Mouse (Mus musculus): ENCODE results near the gene Foxs1.

Gene Foxs1

DNA sequence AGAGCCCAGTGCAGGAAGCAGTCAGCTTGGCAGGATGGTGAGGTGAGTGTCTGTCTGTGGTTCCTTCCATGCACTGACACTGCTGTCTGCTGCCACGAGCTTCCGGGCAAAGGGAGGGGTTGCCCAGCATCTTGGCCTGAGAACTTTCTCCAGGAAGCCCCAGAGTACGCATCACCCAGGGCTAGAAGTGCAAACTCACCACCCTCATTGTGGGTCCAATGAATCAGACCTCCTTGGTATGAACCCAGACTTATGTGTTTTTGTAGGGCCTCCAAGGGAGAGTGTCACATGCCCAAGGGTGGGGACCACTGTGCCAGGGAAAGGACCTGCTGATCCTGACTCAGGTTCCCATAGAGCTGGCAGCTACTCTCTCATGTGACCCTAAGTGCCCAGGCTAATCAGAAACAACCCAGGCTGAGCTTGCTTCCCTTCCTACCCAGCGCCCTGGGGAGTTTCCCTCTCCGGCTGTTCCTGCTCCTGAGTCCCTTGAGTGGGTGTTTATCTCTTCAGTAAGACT is 28.8 kb downstream of the Foxs1 start:
- in situ Hi-C loops (cut with MboI, MseI), result no loop called here

DNA sequence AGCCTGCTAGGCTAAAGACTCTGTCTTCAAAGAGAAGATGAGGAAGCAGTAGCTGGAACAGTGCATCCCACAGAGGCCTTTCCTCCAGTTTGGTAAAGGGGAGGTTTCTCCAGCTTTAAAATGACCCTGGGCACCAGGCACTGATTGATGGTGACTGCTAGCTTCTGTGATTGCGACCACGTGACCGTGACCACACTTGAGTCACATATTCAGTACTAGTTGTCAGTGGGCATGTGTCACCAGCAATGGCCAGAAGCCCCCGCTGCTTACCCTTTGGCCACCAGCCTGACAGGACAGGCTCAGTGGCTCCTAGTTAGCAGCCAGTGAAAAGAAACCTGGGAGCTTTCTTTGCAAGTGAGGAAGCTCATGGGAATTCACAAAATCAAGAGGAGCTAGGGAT is 29.4 kb downstream of the Foxs1 start:
- in situ Hi-C loops (cut with MboI, MseI), result no loop called here

DNA sequence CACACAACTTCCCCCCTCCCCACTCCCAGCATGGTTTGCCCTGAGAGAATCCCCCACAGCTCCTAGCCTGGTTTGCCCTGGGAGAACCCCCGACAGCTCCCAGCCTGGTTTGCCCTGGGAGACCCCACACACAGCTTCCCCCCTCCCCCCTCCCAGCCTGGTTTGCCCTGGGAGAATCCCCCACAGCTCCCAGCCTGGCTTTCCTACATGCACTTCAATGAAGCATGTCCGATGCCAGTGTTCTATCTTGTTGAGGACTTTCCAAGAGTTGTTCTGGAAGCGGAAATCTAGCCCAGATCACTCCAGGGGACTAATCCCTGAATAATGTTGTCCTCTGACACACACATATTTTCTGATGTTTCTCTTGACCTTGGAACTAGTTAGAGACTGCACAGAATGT is 30.4 kb downstream of the Foxs1 start:
- in situ Hi-C loops (cut with MboI, MseI), result no loop called here

DNA sequence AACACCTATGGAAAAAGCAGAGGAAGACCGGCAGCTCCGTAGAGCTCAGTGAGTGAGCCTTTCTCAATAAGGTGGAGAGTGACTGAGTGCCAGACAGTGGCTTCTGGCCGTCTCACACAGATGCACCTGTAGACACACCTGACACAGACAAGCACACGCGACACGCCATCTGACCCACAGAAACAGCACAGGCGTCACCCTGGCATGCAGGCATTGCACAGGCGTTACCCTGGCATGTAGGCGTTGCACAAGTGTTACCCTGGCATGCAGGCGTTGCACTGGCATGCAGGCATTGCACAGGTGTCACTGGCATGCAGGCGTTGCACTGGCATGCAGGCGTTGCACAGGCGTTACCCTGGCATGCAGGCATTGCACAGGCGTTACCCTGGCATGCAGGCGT is 31.7 kb downstream of the Foxs1 start:
- in situ Hi-C loops (cut with MboI, MseI), result no loop called here

DNA sequence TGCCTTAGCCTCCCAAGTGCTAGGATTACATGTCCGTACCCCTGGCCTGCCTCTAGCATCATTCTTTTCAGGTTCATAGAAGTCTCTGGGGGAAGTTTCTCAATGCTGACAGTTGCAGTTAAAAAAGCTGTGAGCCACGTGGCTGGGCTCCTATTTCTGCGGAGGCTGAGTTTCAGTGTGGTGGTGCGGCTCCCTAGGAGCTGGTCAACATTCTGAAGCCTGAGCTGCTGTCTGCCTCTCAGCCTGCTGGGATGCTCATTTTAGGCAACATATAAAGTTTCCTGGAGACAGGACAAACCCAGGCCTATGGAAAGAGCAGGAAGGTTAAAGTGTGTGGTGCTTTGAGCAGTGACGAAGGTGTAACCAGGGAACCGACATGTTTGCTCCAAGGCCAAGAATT is 34.0 kb downstream of the Foxs1 start:
- in situ Hi-C loops (cut with MboI, MseI), result loop anchor here (25.0 kb wide), 2 partner anchors 463 to 637 kb away; no protein-coding TSS in a partner anchor

DNA sequence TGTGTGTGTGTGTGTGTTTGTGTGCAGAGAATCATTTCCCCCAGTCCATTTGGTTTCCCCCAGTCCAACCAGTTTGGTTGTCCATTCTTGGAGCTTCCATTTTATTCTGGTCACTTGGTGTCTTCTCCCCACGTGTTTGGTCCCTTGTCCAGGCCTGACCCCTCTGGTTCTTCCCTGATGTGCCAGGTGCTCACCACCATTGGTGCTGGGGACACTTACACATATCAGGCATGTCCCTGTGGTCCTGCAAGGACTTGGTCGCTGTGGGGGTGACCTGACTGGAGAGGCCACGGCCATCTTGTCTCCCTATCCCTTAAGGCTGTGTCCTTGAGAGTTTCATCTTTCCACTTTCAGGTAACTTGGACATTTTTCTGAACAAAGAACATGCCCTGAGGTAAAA is 36.1 kb downstream of the Foxs1 start:
- in situ Hi-C loops (cut with MboI, MseI), result loop anchor here (25.0 kb wide), 2 partner anchors 465 to 635 kb away; no protein-coding TSS in a partner anchor

DNA sequence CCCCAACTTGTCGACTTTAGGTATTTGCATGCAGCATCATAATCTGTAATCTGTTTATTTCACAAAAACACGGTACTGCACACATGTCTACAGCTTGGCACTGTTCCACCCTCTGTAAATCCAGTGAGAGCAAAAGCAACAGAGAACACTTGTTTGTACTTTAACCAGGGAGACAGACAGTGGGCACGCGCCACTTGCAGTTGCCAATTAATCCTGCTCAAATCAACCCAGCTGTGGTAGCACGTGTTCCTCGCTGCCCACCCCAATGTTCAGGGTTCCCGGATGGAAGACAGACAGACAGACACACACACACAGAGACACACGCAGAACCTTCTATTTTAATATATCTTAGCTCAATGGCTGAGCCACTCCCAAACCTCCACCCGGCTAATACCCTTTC is 37.2 kb downstream of the Foxs1 start:
- in situ Hi-C loops (cut with MboI, MseI), result loop anchor here (25.0 kb wide), 2 partner anchors 466 to 634 kb away; no protein-coding TSS in a partner anchor

DNA sequence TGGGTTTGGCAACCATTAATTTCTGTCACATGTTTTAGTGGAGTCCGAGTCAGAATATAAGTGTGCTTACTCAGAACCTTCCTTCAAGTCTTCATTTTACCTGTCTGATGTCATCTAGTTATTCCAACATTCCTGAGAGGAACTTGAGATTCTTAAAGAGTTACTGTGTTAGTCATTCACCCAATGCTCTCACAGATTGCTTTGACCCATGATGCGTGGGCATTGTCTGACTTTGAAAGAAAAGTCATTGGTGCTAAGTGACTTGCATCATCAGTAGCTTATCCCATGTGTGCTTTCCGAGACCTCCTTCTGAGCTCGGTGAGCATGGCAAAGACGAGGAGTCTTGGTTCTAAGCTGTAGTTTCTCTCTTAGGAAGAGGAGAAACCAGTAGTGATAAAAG is 44.2 kb downstream of the Foxs1 start:
- in situ Hi-C loops (cut with MboI, MseI), result loop anchor here (25.0 kb wide), 2 partner anchors 474 to 626 kb away; no protein-coding TSS in a partner anchor

DNA sequence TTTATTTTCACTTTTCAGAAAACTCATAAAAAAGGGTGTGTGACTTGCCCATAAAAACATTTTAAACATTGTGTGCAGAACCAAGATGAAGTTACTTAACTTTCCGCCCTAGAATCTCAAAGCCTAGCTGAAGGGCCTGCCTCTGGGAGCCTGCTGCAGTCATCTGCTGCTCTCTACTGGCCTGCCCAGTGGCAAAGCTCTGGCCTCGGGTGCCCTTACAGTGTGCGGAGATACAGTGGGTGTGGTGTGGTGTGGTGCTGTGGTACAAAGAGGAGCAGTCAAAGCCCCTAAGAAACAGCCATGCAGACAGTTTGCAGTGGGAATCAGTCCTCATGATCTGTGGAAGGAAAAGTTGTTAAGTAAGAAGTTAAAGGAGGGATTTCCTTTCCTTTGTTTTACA is 45.8 kb downstream of the Foxs1 start:
- in situ Hi-C loops (cut with MboI, MseI), result loop anchor here (25.0 kb wide), 2 partner anchors 475 to 625 kb away; no protein-coding TSS in a partner anchor

DNA sequence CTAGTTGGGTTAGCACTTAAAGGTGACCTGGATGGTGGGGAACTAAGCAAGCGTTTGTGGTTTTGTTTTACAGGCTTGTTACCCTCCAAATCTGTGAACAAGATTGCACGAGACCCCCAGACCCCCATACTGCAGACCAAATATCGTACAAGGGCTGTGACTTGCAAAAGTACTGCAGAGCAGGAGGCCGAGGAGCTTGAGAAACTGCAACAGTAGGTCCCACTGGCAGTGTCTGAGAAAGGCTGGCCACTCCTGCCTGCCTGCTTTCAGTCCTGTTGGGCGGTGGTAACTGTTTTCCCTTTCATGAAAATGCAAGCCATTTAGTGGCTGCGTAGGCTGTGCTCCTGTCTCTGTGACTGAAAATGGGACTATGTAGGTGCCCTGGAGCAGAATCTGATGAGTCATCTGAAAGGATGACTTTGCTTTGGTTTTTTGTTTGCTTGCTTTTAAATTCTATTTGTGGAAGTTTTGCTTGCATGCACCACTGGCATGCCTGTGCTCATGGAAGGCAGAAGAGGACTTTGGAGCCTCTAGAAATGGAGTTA is 48.8 kb downstream of the Foxs1 start:
- in situ Hi-C loops (cut with MboI, MseI), result loop anchor here (25.0 kb wide), 2 partner anchors 478 to 622 kb away; no protein-coding TSS in a partner anchor
